Mouse (Mus musculus): ENCODE data around the gene Esyt2.

GRCm38 (mm10) chr12:116351022-116351421 is 70.0 kb downstream of the Esyt2 start:
- TF ChIP-seq POLR2A (IDR thresholded peaks at IDR 0.05; ENCODE audit: borderline replicate concordance, low read depth, low read length) (no peak), CTCF (IDR thresholded peaks at IDR 0.05; ENCODE audit: low read depth, low read length) (no peak)

Measured in bone marrow macrophage, adult 2 months (primary cell).